In the genomic region with DNA sequence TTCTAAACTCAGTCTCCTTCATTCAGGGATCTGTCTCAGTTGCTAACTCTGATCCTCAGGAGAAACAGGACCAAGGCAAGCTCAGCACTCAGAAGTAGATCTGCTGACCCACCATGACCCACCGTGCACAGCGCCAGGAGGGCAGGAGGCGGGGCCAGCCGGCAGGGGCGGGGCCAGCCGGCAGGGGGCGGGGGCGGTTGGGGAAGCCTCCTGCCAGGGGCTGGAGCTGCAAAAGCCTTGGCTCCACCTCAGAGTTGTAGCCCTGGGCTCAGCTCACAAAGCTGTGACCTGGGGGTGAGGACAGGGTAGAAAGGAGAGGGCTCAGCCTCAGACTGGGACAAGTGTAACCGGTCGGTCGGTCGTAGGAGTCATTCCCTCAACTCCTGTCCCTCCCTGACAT, we compare ENCODE assay signal across 14 mouse cellular contexts. TPM values are rescaled to one million over a fixed set of nuclear protein-coding genes. Genes with fewer than 3 reads are reported as not detected.
A peak's percentile ranks its signal among the peaks of the same experiment; 100 is the strongest.
DNase-seq lines count a peak whose midpoint lies in the region; ATAC-seq lines count a peak whose summit lies in the region.
"Had no signal": no experiment of that assay in that cellular context is flagged by ENCODE, and none has a peak within 500 bp of the region (broad histone marks: within the 10 kb centered on the region; RNA-seq: fewer than 3 reads in every experiment).

No protein-coding gene starts in this region.

- H3K36me3 ChIP-seq in heart, embryonic 11.5 days (ENCODE audit: control insufficient read depth, insufficient read depth, low read length) = no peaks in the 10 kb centered on the region
- H3K36me3 ChIP-seq in midbrain, embryonic 10.5 days = peaks cover 10% of the 10 kb centered on the region; the same call in 1 of the 2 replicates
- no peaks in the 10 kb centered on the region for H3K36me3 ChIP-seq in midbrain, embryonic 15.5 days (replicated peaks)
- H3K36me3 ChIP-seq in hindbrain, embryonic 13.5 days = no peaks in the 10 kb centered on the region
- no peaks in the 10 kb centered on the region for H3K36me3 ChIP-seq in neural tube, embryonic 15.5 days
- H3K36me3 ChIP-seq: limb, embryonic 15.5 days had no signal

- DNase-seq in heart, adult 9 months (ENCODE audit: low spot score in 2 of 2) = no peak
- peak; percentile 59 for DNase-seq in midbrain, embryonic 10.5 days (ENCODE audit: low spot score)
- no peak for DNase-seq in layer of hippocampus, adult 9-11 months
- DNase-seq: heart, adult 11 months; kidney, postnatal 25 days; right cerebral cortex, postnatal 25 days; thymus, adult 2 months had no signal

- no peak overlapping the region for H3K27ac ChIP-seq in heart, embryonic 11.5 days (ENCODE audit: low read depth, low read length)
- peak overlapping the region; percentile 94 for H3K27ac ChIP-seq in midbrain, embryonic 10.5 days (replicated peaks)
- no peak overlapping the region for H3K27ac ChIP-seq in midbrain, embryonic 15.5 days
- H3K27ac ChIP-seq in hindbrain, embryonic 13.5 days = peak overlapping the region; percentile 40; the same call in 1 of the 2 replicates
- H3K27ac ChIP-seq in neural tube, embryonic 15.5 days (replicated peaks) = no peak overlapping the region
- H3K27ac ChIP-seq: limb, embryonic 15.5 days had no signal

- H3K4me1 ChIP-seq in heart, embryonic 11.5 days (ENCODE audit: control insufficient read depth, insufficient read depth, low read length) = peaks cover 30% of the 10 kb centered on the region
- H3K4me1 ChIP-seq in midbrain, embryonic 10.5 days = peaks cover 100% of the 10 kb centered on the region
- peaks cover 47% of the 10 kb centered on the region for H3K4me1 ChIP-seq in midbrain, embryonic 15.5 days
- H3K4me1 ChIP-seq in hindbrain, embryonic 13.5 days (replicated peaks) = peaks cover 81% of the 10 kb centered on the region
- H3K4me1 ChIP-seq in neural tube, embryonic 15.5 days = peaks cover 70% of the 10 kb centered on the region

- no peaks in the 10 kb centered on the region for H3K9me3 ChIP-seq in heart, embryonic 11.5 days (replicated peaks; ENCODE audit: control insufficient read depth, low read length)
- H3K9me3 ChIP-seq in midbrain, embryonic 10.5 days (replicated peaks) = no peaks in the 10 kb centered on the region
- no peaks in the 10 kb centered on the region for H3K9me3 ChIP-seq in midbrain, embryonic 15.5 days
- no peaks in the 10 kb centered on the region for H3K9me3 ChIP-seq in hindbrain, embryonic 13.5 days
- no peaks in the 10 kb centered on the region for H3K9me3 ChIP-seq in neural tube, embryonic 15.5 days (replicated peaks)
- H3K9me3 ChIP-seq: limb, embryonic 15.5 days had no signal

- no peaks in the 10 kb centered on the region for H3K27me3 ChIP-seq in heart, embryonic 11.5 days (ENCODE audit: control insufficient read depth, insufficient read depth, low read length)
- H3K27me3 ChIP-seq in midbrain, embryonic 10.5 days (ENCODE audit: low read depth, poor library complexity, severe bottlenecking) = no peaks in the 10 kb centered on the region
- no peaks in the 10 kb centered on the region for H3K27me3 ChIP-seq in midbrain, embryonic 15.5 days (replicated peaks)
- no peaks in the 10 kb centered on the region for H3K27me3 ChIP-seq in hindbrain, embryonic 13.5 days
- H3K27me3 ChIP-seq in neural tube, embryonic 15.5 days (replicated peaks) = no peaks in the 10 kb centered on the region
- H3K27me3 ChIP-seq: CH12.LX; limb, embryonic 15.5 days had no signal

- H3K4me3 ChIP-seq in heart, embryonic 11.5 days (ENCODE audit: low read depth, low read length) = no peak overlapping the region
- H3K4me3 ChIP-seq in midbrain, embryonic 10.5 days = peak overlapping the region; percentile 21; the same call in 1 of the 2 replicates
- no peak overlapping the region for H3K4me3 ChIP-seq in midbrain, embryonic 15.5 days
- no peak overlapping the region for H3K4me3 ChIP-seq in hindbrain, embryonic 13.5 days
- H3K4me3 ChIP-seq in neural tube, embryonic 15.5 days (replicated peaks) = no peak overlapping the region
- H3K4me3 ChIP-seq: limb, embryonic 15.5 days had no signal

- no peak overlapping the region; the same call in 1 of the 2 replicates for H3K4me2 ChIP-seq in heart, embryonic 11.5 days
- no peak overlapping the region for H3K4me2 ChIP-seq in midbrain, embryonic 15.5 days
- H3K4me2 ChIP-seq in hindbrain, embryonic 13.5 days = no peak overlapping the region
- no peak overlapping the region for H3K4me2 ChIP-seq in neural tube, embryonic 15.5 days
- H3K4me2 ChIP-seq: limb, embryonic 15.5 days had no signal

- no peak overlapping the region for H3K9ac ChIP-seq in heart, embryonic 11.5 days (ENCODE audit: low read depth, low read length)
- H3K9ac ChIP-seq in midbrain, embryonic 15.5 days = no peak overlapping the region
- H3K9ac ChIP-seq in hindbrain, embryonic 13.5 days = no peak overlapping the region
- no peak overlapping the region for H3K9ac ChIP-seq in neural tube, embryonic 15.5 days (replicated peaks)
- H3K9ac ChIP-seq: limb, embryonic 15.5 days had no signal

- ATAC-seq in heart, embryonic 11.5 days (replicated peaks; ENCODE audit: insufficient number of reproducible peaks, low FRiP score, low TSS enrichment) = 0 out of 2 replicates have a peak, but pooled peaks have one; percentile 46
- no peak for ATAC-seq in midbrain, embryonic 15.5 days (replicated peaks)
- no peak for ATAC-seq in hindbrain, embryonic 13.5 days (ENCODE audit: low FRiP score)
- ATAC-seq in neural tube, embryonic 15.5 days (ENCODE audit: low FRiP score) = peak; percentile 11; the same call in 1 of the 2 replicates
- no peak for ATAC-seq in monocyte, adult 5-6 weeks (replicated peaks; ENCODE audit: insufficient number of reproducible peaks, low FRiP score, low TSS enrichment, poor library complexity, severe bottlenecking)

- 8% methylated on average over 12 of the region's 12 CpGs for WGBS in heart, embryonic 11.5 days (ENCODE audit: insufficient replicate concordance)
- 3% methylated on average over 12 of the region's 12 CpGs for WGBS in midbrain, embryonic 10.5 days
- WGBS in midbrain, embryonic 15.5 days = 8% methylated on average over 11 of the region's 12 CpGs
- WGBS in hindbrain, embryonic 13.5 days = 5% methylated on average over 12 of the region's 12 CpGs
- 9% methylated on average over 12 of the region's 12 CpGs for WGBS in neural tube, embryonic 15.5 days

RNA-seq across cellular contexts. Expression of gene Prex1, which starts 38.9 kb away (rescaled TPM):
- polyA plus RNA-seq in heart, embryonic 11.5 days (2014; fragmentation: Nextera tagmentation; extraction: Ambion mirVana) = 7.0 and 10.1 TPM in 2 replicates
- polyA plus RNA-seq in midbrain, embryonic 10.5 days (2016; fragmentation: Nextera tagmentation; extraction: Ambion mirVana) = 32.3 and 33.7 TPM in 2 replicates
- 20.6 and 22.0 TPM in 2 replicates for polyA plus RNA-seq in midbrain, embryonic 15.5 days (2015; fragmentation: Nextera tagmentation; extraction: Ambion mirVana)
- 24.7 and 29.7 TPM in 2 replicates for polyA plus RNA-seq in hindbrain, embryonic 13.5 days (2015; fragmentation: Nextera tagmentation; extraction: Ambion mirVana)
- 22.0 and 24.9 TPM in 2 replicates for polyA plus RNA-seq in neural tube, embryonic 15.5 days (2015; fragmentation: Nextera tagmentation; extraction: Ambion mirVana)
- 118 to 236 TPM (median 124 TPM) in 3 replicates for total RNA-seq in monocyte, adult 5-6 weeks (2017)

Comparison
In these comparisons a context has a peak if more than half of its experiments do, and no peak if none do; other contexts are left out.
1. H3K27ac ChIP-seq: peak in midbrain, embryonic 10.5 days (single experiment) and hindbrain, embryonic 13.5 days (single experiment); none in heart, embryonic 11.5 days (single experiment), midbrain, embryonic 15.5 days (single experiment) and neural tube, embryonic 15.5 days (single experiment).
2. ATAC-seq: peak in heart, embryonic 11.5 days (single experiment) and neural tube, embryonic 15.5 days (single experiment); none in midbrain, embryonic 15.5 days (single experiment), hindbrain, embryonic 13.5 days (single experiment) and monocyte, adult 5-6 weeks (single experiment).